14 mouse cellular contexts compared by ENCODE assay signal in the genomic region with DNA sequence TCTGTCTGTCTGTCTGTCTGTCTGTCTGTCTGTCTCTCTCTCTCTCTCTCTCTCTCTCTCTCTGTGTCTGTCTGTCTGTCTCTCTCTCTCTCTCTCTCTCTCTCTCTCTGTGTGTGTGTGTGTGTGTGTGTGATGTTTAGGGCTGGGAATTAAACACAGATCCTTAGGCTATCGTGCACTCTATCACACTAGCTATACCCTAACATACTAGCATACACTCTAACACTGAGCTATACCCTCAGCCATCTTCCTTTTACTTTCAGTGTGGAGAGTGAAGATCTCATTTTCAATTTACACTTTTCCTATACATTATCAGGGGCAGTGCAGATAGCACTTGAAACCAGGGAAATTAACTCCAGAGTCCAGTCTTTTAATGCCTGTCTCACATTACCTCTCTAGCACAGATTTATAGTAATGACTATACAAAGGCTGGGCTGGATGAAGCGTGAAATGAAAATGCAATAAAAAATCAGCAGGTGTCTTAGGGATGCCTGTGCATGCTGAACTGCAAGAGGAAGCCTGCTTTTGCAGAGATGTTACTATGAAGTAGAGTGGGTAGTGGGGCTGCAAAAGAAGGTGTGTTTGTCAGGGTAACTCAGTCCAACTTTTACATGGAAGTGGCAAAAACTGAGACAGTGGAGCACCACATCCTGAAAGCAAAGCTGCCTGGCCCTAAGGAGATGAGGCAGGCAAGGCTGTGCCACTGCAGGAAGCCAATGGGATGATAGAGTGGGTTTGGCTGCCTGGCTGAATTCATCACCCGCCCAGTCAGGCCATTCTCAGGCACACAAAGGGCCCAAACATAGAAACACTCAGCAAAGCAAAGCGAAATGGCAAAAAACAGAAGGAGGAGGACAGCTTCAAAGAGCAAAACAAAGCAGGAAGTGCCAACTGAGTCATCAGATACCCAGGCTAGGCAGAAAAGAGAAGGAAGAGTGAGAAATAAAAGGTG. TPM values are rescaled to one million over a fixed set of nuclear protein-coding genes. Genes with fewer than 3 reads are reported as not detected.
DNase-seq lines count a peak whose midpoint lies in the region; ATAC-seq and TF ChIP-seq lines count a peak whose summit lies in the region.
"Had no signal": no experiment of that assay in that cellular context is flagged by ENCODE, and none has a peak within 500 bp of the region (broad histone marks: within the 10 kb centered on the region; RNA-seq: fewer than 3 reads in every experiment).

No protein-coding gene starts in this region.

- no peak overlapping the region for H3K27ac ChIP-seq in kidney, embryonic 16.5 days (ENCODE audit: low read length)
- peak overlapping the region; percentile 63 for H3K27ac ChIP-seq in hindbrain, embryonic 15.5 days (replicated peaks)
- H3K27ac ChIP-seq in liver, postnatal 0 days (ENCODE audit: low read depth) = no peak overlapping the region

- no peak for TF ChIP-seq CTCF in liver, postnatal 0 days (IDR thresholded peaks at IDR 0.05; ENCODE audit: low read depth)

- H3K4me1 ChIP-seq in kidney, embryonic 16.5 days (ENCODE audit: insufficient read depth, low read length) = no peaks in the 10 kb centered on the region
- peaks cover 4% of the 10 kb centered on the region; the same call in 1 of the 2 replicates for H3K4me1 ChIP-seq in hindbrain, embryonic 15.5 days (replicated peaks)
- H3K4me1 ChIP-seq in liver, postnatal 0 days (ENCODE audit: insufficient read depth) = no peaks in the 10 kb centered on the region

- H3K4me2 ChIP-seq in kidney, embryonic 16.5 days (replicated peaks; ENCODE audit: low read depth, low read length) = no peak overlapping the region
- H3K4me2 ChIP-seq in hindbrain, embryonic 15.5 days = no peak overlapping the region
- H3K4me2 ChIP-seq in liver, postnatal 0 days (ENCODE audit: low read depth, low read length) = no peak overlapping the region
- H3K4me2 ChIP-seq: heart, embryonic 11.5 days; midbrain, embryonic 11.5 days had no signal

- no peaks in the 10 kb centered on the region for H3K36me3 ChIP-seq in kidney, embryonic 16.5 days (ENCODE audit: insufficient read depth, low read length)
- H3K36me3 ChIP-seq in hindbrain, embryonic 15.5 days = peaks cover 86% of the 10 kb centered on the region
- no peaks in the 10 kb centered on the region for H3K36me3 ChIP-seq in liver, postnatal 0 days (replicated peaks; ENCODE audit: insufficient read depth, low read length)

- H3K9ac ChIP-seq in kidney, embryonic 16.5 days (replicated peaks; ENCODE audit: low read length) = no peak overlapping the region
- no peak overlapping the region for H3K9ac ChIP-seq in hindbrain, embryonic 15.5 days
- H3K9ac ChIP-seq in liver, postnatal 0 days (replicated peaks) = no peak overlapping the region

- 0 out of 2 replicates have a peak, but pooled peaks have one; percentile 54 for ATAC-seq in kidney, embryonic 16.5 days (ENCODE audit: low FRiP score, low TSS enrichment)
- peak; percentile 57; the same call in 1 of the 2 replicates for ATAC-seq in hindbrain, embryonic 15.5 days (ENCODE audit: low FRiP score, low read depth)
- ATAC-seq in liver, postnatal 0 days = no peak
- no peak for ATAC-seq in inflammation-experienced regulatory T-cells, adult 6 months

- no peak for DNase-seq in kidney, postnatal 25 days
- peak; percentile 67 for DNase-seq in right cerebral cortex, adult 18-20 months
- DNase-seq in right cerebral cortex, postnatal 4 days = no peak
- DNase-seq in liver, postnatal 0 days = no peak
- DNase-seq in right cerebral cortex, postnatal 25 days = no peak
- DNase-seq: cerebellum, adult 9-11 months; lung, adult 18-20 months; retina, postnatal 1 day; thymus, postnatal 4 days had no signal

- no peaks in the 10 kb centered on the region for H3K27me3 ChIP-seq in kidney, embryonic 16.5 days (ENCODE audit: insufficient read depth, low read length)
- H3K27me3 ChIP-seq in hindbrain, embryonic 15.5 days = no peaks in the 10 kb centered on the region
- H3K27me3 ChIP-seq in liver, postnatal 0 days (ENCODE audit: insufficient read depth, low read length) = no peaks in the 10 kb centered on the region

- H3K9me3 ChIP-seq in kidney, embryonic 16.5 days (ENCODE audit: low read length) = no peaks in the 10 kb centered on the region
- H3K9me3 ChIP-seq in hindbrain, embryonic 15.5 days = no peaks in the 10 kb centered on the region
- H3K9me3 ChIP-seq in liver, postnatal 0 days (ENCODE audit: low read length) = no peaks in the 10 kb centered on the region

- no peak overlapping the region for H3K4me3 ChIP-seq in kidney, embryonic 16.5 days (ENCODE audit: low read length)
- no peak overlapping the region for H3K4me3 ChIP-seq in hindbrain, embryonic 15.5 days
- H3K4me3 ChIP-seq in liver, postnatal 0 days (ENCODE audit: low read depth, low read length) = no peak overlapping the region

- 34% methylated on average over 4 of the region's 4 CpGs for WGBS in kidney, embryonic 16.5 days
- WGBS in hindbrain, embryonic 15.5 days = 27% methylated on average over 4 of the region's 4 CpGs
- 53% methylated on average over 4 of the region's 4 CpGs for WGBS in liver, postnatal 0 days (ENCODE audit: insufficient replicate concordance)

- no peak for TF ChIP-seq EP300 in liver, postnatal 0 days (IDR thresholded peaks at IDR 0.05; ENCODE audit: low read depth)

RNA-seq across cellular contexts. Expression of gene Fez1, which starts 43.5 kb away (rescaled TPM):
- 4.6 and 4.9 TPM in 2 replicates for polyA plus RNA-seq in kidney, embryonic 16.5 days (2015; fragmentation: Nextera tagmentation; extraction: Ambion mirVana)
- polyA plus RNA-seq in hindbrain, embryonic 15.5 days (2015; fragmentation: Nextera tagmentation; extraction: Ambion mirVana) = 533 and 554 TPM in 2 replicates
- 0.15 and 0.50 TPM in 2 replicates for polyA plus RNA-seq in liver, postnatal 0 days (2015; fragmentation: Nextera tagmentation; extraction: Ambion mirVana)
- not detected for polyA plus RNA-seq in inflammation-experienced regulatory T-cells, adult 6 months (2017; shearing (Covaris generic))

Comparison
In these comparisons a context has a peak if more than half of its experiments do, and no peak if none do; other contexts are left out.
1. ATAC-seq: peak in kidney, embryonic 16.5 days (single experiment) and hindbrain, embryonic 15.5 days (single experiment); none in liver, postnatal 0 days (single experiment) and inflammation-experienced regulatory T-cells, adult 6 months (single experiment).
2. RNA of gene Fez1, which starts 43.5 kb away (polyA plus RNA-seq): 533 to 554 TPM in hindbrain, embryonic 15.5 days; 4.6 to 4.9 TPM in kidney, embryonic 16.5 days, 0.15 to 0.50 TPM in liver, postnatal 0 days and not detected in inflammation-experienced regulatory T-cells, adult 6 months; every median in the first group is over 10 times any median in the second.